Mouse (Mus musculus) heart, embryonic 11.5 days (tissue): ENCODE measurements around the gene Klri2. TPM values are rescaled to one million over a fixed set of nuclear protein-coding genes. Genes with fewer than 3 reads are reported as not detected.
"Not testable (repeated sequence)": the region's sequence is repeated elsewhere in the genome, so short reads cannot be mapped to it uniquely, and the experiment has no call there.

ENCODE experiments used
- ATAC-seq: fragments of 200-750 bp; cut with Nextera tagmentation; replicated peaks from 2 replicates; pipeline ENCODE4 v1.8.0; 2017; ENCODE audit warnings: moderate library complexity; ENCODE audit not compliant: insufficient number of reproducible peaks, low FRiP score, low TSS enrichment
- H3K27ac ChIP-seq: fragments of 300-500 bp; sonication (generic); 2 replicates; pipeline ENCODE4 v1.5.1; 2014; ENCODE audit warnings: mild to moderate bottlenecking, low read depth, low read length
- H3K27me3 ChIP-seq: fragments of 300-500 bp; sonication (generic); 2 replicates; pipeline ENCODE4 v1.6.1; 2014; ENCODE audit warnings: mild to moderate bottlenecking, low read length, mixed read lengths; ENCODE audit not compliant: control insufficient read depth, insufficient read depth
- H3K36me3 ChIP-seq: fragments of 300-500 bp; sonication (generic); 2 replicates; pipeline ENCODE4 v1.6.1; 2014; ENCODE audit warnings: mild to moderate bottlenecking, low read length, moderate library complexity, mixed read lengths; ENCODE audit not compliant: control insufficient read depth, insufficient read depth
- H3K4me1 ChIP-seq: fragments of 300-500 bp; sonication (generic); 2 replicates; pipeline ENCODE4 v1.6.1; 2014; ENCODE audit warnings: low read length; ENCODE audit not compliant: control insufficient read depth, insufficient read depth
- H3K4me2 ChIP-seq: fragments of 300-500 bp; sonication (generic); 2 replicates; pipeline ENCODE4 v1.6.1; 2014; ENCODE audit warnings: mild to moderate bottlenecking, moderate library complexity
- H3K4me3 ChIP-seq: fragments of 300-500 bp; sonication (generic); 2 replicates; pipeline ENCODE4 v1.5.1; 2014; ENCODE audit warnings: low read depth, low read length
- H3K9ac ChIP-seq: fragments of 300-500 bp; sonication (generic); 2 replicates; pipeline ENCODE4 v1.6.1; 2014; ENCODE audit warnings: mild to moderate bottlenecking, low read depth, low read length, moderate library complexity
- H3K9me3 ChIP-seq: fragments of 300-500 bp; sonication (generic); replicated peaks from 2 replicates; pipeline ENCODE4 v1.6.1; 2016; ENCODE audit warnings: low read length; ENCODE audit not compliant: control insufficient read depth
- WGBS: fragments of 180-500 bp; shearing (Covaris S2); extraction: QIAGEN DNeasy Blood & Tissue Kit; methylation state at CpG from one replicate; pipeline ENCODE4 v1.1.7; 2014; ENCODE audit not compliant: insufficient replicate concordance; 5-methylcytosine and 5-hydroxymethylcytosine counted together
- polyA plus RNA-seq: library from polyadenylated mRNA; unstranded; fragments of >200 nt; fragmentation: Nextera tagmentation; extraction: Ambion mirVana; gene quantifications from 2 replicates; pipeline ENCODE4 v1.2.1, GENCODE M21; 2014

Klri2 gene
- polyA plus RNA-seq = not detected in 2 replicates

- 70% methylated on average over 2 of the region's 2 CpGs for WGBS
- Histone ChIP-seq H3K36me3 (no peaks in the 10 kb centered on the region), H3K9me3 (no peaks in the 10 kb centered on the region), H3K4me3 (no peak within 1 kb of the TSS), H3K4me2 (no peak within 1 kb of the TSS), H3K4me1 (no peaks in the 10 kb centered on the region), H3K9ac (no peak within 1 kb of the TSS), H3K27ac (no peak within 1 kb of the TSS), H3K27me3 (no peaks in the 10 kb centered on the region)
- no peak for ATAC-seq
Observed at GRCm38 (mm10) chr6:129740069-129740721, at the start of gene Klri2. Gene Klri2 (minus strand): TSS chr6:129740484.

GRCm38 (mm10) chr6:129784170-129784569 lies 43.9 kb upstream of the Klri2 start, which contains the start of gene Gm156:
Gene Gm156 (minus strand): TSS chr6:129784270.
- not testable (repeated sequence) for H3K9me3 ChIP-seq, H3K4me3 ChIP-seq, H3K27me3 ChIP-seq, H3K36me3 ChIP-seq, H3K4me2 ChIP-seq, H3K27ac ChIP-seq, ATAC-seq, H3K4me1 ChIP-seq, H3K9ac ChIP-seq
- 72% methylated on average over 3 of the region's 3 CpGs for WGBS

GRCm38 (mm10) chr6:129747654-129748032 lies 7.4 kb upstream of the Klri2 start:
- no peak overlapping the region for H3K4me2 ChIP-seq
- no peak overlapping the region for H3K9ac ChIP-seq
- H3K4me1 ChIP-seq = no peaks in the 10 kb centered on the region
- ATAC-seq = no peak
- WGBS = 70% methylated on average over 3 of the region's 3 CpGs
- no peak overlapping the region for H3K4me3 ChIP-seq
- no peaks in the 10 kb centered on the region for H3K9me3 ChIP-seq
- no peak overlapping the region for H3K27ac ChIP-seq
- H3K36me3 ChIP-seq = no peaks in the 10 kb centered on the region
- H3K27me3 ChIP-seq = no peaks in the 10 kb centered on the region

GRCm38 (mm10) chr6:129747016-129747653 lies 6.9 kb upstream of the Klri2 start:
- Histone ChIP-seq H3K4me1 (no peaks in the 10 kb centered on the region), H3K36me3 (no peaks in the 10 kb centered on the region), H3K4me3 (no peak overlapping the region), H3K4me2 (no peak overlapping the region), H3K9ac (no peak overlapping the region), H3K9me3 (no peaks in the 10 kb centered on the region), H3K27me3 (no peaks in the 10 kb centered on the region), H3K27ac (no peak overlapping the region)
- no peak for ATAC-seq
- 80% methylated on average over 4 of the region's 4 CpGs for WGBS

- Histone ChIP-seq H3K9ac (no peak overlapping the region), H3K27me3 (no peaks in the 10 kb centered on the region), H3K4me2 (no peak overlapping the region), H3K4me1 (no peaks in the 10 kb centered on the region), H3K9me3 (no peaks in the 10 kb centered on the region), H3K36me3 (no peaks in the 10 kb centered on the region), H3K27ac (no peak overlapping the region), H3K4me3 (no peak overlapping the region)
- 61% methylated on average over 3 of the region's 3 CpGs for WGBS
- ATAC-seq = no peak
Observed at GRCm38 (mm10) chr6:129746151-129746550, 5.9 kb upstream of the Klri2 start.

- Histone ChIP-seq H3K4me2 (no peak overlapping the region), H3K36me3 (no peaks in the 10 kb centered on the region), H3K9me3 (no peaks in the 10 kb centered on the region), H3K9ac (no peak overlapping the region), H3K4me1 (no peaks in the 10 kb centered on the region), H3K27ac (no peak overlapping the region), H3K4me3 (no peak overlapping the region), H3K27me3 (no peaks in the 10 kb centered on the region)
- ATAC-seq = no peak
Observed at GRCm38 (mm10) chr6:129736414-129736813, 3.9 kb downstream of the Klri2 start.

- H3K4me3 ChIP-seq = no peak overlapping the region
- no peak overlapping the region for H3K9ac ChIP-seq
- no peak overlapping the region for H3K27ac ChIP-seq
- WGBS = 77% methylated on average over 1 of the region's 1 CpGs
- no peaks in the 10 kb centered on the region for H3K4me1 ChIP-seq
- no peak overlapping the region for H3K4me2 ChIP-seq
- ATAC-seq = no peak
- no peaks in the 10 kb centered on the region for H3K27me3 ChIP-seq
- no peaks in the 10 kb centered on the region for H3K9me3 ChIP-seq
- no peaks in the 10 kb centered on the region for H3K36me3 ChIP-seq
Observed at GRCm38 (mm10) chr6:129727237-129727636, 13.0 kb downstream of the Klri2 start.

- ATAC-seq = no peak
- no peaks in the 10 kb centered on the region for H3K27me3 ChIP-seq
- H3K27ac ChIP-seq = no peak overlapping the region
- H3K36me3 ChIP-seq = no peaks in the 10 kb centered on the region
- no peak overlapping the region for H3K9ac ChIP-seq
- H3K9me3 ChIP-seq = no peaks in the 10 kb centered on the region
- H3K4me2 ChIP-seq = no peak overlapping the region
- no peak overlapping the region for H3K4me3 ChIP-seq
- WGBS = 67% methylated on average over 1 of the region's 1 CpGs
- no peaks in the 10 kb centered on the region for H3K4me1 ChIP-seq
Observed at GRCm38 (mm10) chr6:129721390-129721789, 18.9 kb downstream of the Klri2 start.

GRCm38 (mm10) chr6:129720487-129720886 lies 19.8 kb downstream of the Klri2 start:
- Histone ChIP-seq H3K9me3 (no peaks in the 10 kb centered on the region), H3K9ac (no peak overlapping the region), H3K4me1 (no peaks in the 10 kb centered on the region), H3K27ac (no peak overlapping the region), H3K4me3 (no peak overlapping the region), H3K27me3 (no peaks in the 10 kb centered on the region), H3K4me2 (no peak overlapping the region), H3K36me3 (no peaks in the 10 kb centered on the region)
- no peak for ATAC-seq
- 35% methylated on average over 3 of the region's 3 CpGs for WGBS
